Mouse (Mus musculus): ENCODE results near the gene Rab3c. TPM values are rescaled to one million over a fixed set of nuclear protein-coding genes. Genes with fewer than 3 reads are reported as not detected.

The Rab3c gene
- polyA plus RNA-seq, 1 experiment from 2014 or later: 215 TPM

DNA sequence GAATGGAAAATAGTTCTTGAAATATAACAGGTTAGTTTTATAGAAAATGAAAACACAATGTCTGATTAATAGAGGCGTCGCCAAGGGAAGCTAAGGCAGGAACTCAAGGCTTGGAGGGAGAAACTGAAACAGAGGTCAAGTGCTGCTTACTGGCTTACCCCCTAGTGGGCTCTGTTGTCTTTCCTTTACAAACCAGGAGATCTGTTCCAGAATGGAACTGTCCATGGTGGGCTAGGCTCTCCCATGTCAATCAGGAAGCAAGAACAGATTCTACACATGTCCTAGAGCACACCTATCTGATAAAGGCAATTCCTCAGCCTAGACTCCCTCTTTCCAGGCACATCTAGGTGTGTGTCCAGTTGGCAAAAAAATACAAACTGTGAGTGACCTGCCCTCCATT lies 32.3 kb downstream of the Rab3c start:
- Histone ChIP-seq H3K9ac (replicated peaks) (no peak overlapping the region), H3K4me1 (no peaks in the 10 kb centered on the region), H3K27ac (replicated peaks) (no peak overlapping the region), H3K27me3 (replicated peaks) (no peaks in the 10 kb centered on the region), H3K9me3 (replicated peaks) (no peaks in the 10 kb centered on the region), H3K36me3 (0 out of 2 replicates have a peak, but pooled peaks cover 4% of the 10 kb centered on the region), H3K4me3 (replicated peaks) (no peak overlapping the region), H3K4me2 (no peak overlapping the region)
- WGBS: 71% methylated on average over 2 of the region's 2 CpGs
- ATAC-seq (ENCODE audit: low FRiP score): no peak

DNA sequence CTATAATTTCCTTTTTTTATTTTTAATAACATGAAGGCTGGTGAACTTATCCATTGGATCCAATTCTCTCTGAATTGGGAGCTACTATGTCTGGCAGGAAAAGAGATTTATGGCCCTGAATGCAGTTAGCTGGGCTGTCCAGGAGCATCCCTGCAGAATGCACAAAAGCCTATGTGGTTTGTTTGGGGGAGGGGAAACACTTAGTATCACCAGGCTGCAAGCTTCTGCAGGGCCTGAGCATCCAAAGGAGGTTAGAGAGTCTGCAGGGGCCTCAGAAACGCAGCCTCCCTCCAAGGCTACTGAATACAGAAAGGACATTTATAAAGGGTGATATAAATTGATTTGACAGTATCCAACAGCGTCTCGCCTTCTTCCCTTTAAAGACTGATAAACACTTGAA lies 41.8 kb downstream of the Rab3c start:
- Histone ChIP-seq H3K4me2 (no peak overlapping the region), H3K27me3 (replicated peaks) (no peaks in the 10 kb centered on the region), H3K4me1 (peaks cover 28% of the 10 kb centered on the region), H3K27ac (replicated peaks) (peak overlapping the region; percentile 58), H3K9ac (replicated peaks) (no peak overlapping the region), H3K4me3 (replicated peaks) (no peak overlapping the region), H3K9me3 (replicated peaks) (no peaks in the 10 kb centered on the region), H3K36me3 (0 out of 2 replicates have a peak, but pooled peaks cover 4% of the 10 kb centered on the region)
- peak; percentile 69; the same call in 1 of the 2 replicates for ATAC-seq (ENCODE audit: low FRiP score)
- 16% methylated on average over 3 of the region's 3 CpGs for WGBS

GRCm38 (mm10) chr13:110237209-110237935 lies 43.4 kb downstream of the Rab3c start:
- 16% methylated on average over 10 of the region's 10 CpGs for WGBS
- no peak overlapping the region for H3K9ac ChIP-seq (replicated peaks)
- H3K4me3 ChIP-seq (replicated peaks): no peak overlapping the region
- peak overlapping the region; percentile 58 for H3K27ac ChIP-seq (replicated peaks)
- ATAC-seq (ENCODE audit: low FRiP score): peak; percentile 50
- no peaks in the 10 kb centered on the region for H3K9me3 ChIP-seq (replicated peaks)
- peaks cover 28% of the 10 kb centered on the region for H3K4me1 ChIP-seq
- H3K4me2 ChIP-seq: peak overlapping the region; percentile 17
- 0 out of 2 replicates have a peak, but pooled peaks cover 4% of the 10 kb centered on the region for H3K36me3 ChIP-seq
- H3K27me3 ChIP-seq (replicated peaks): no peaks in the 10 kb centered on the region

DNA sequence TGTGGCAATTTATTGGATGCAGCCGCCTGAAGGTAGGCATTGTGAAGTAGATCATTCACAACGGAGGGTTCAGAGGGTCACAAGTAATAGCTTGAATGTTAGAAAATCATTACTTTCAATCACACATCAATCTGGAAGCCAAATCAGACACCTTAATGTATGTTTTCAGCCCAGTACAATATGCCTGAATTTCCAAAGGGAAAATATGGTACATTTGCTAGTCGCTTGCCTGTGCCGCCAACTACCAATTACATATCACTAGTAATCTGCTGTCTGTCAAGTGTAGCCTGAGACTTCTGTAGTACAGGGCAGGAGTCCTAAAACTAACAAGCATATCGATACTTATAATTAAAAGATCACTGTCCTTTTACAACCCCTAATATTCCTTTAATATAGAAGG lies 47.4 kb downstream of the Rab3c start:
- Histone ChIP-seq H3K27ac (replicated peaks) (no peak overlapping the region), H3K4me2 (no peak overlapping the region), H3K4me3 (replicated peaks) (no peak overlapping the region), H3K9me3 (replicated peaks) (no peaks in the 10 kb centered on the region), H3K9ac (replicated peaks) (no peak overlapping the region), H3K36me3 (0 out of 2 replicates have a peak, but pooled peaks cover 4% of the 10 kb centered on the region), H3K4me1 (peaks cover 24% of the 10 kb centered on the region), H3K27me3 (replicated peaks) (no peaks in the 10 kb centered on the region)
- WGBS: 51% methylated on average over 5 of the region's 5 CpGs
- no peak for ATAC-seq (ENCODE audit: low FRiP score)

GRCm38 (mm10) chr13:110231086-110231688 lies 49.6 kb downstream of the Rab3c start:
- peak overlapping the region; percentile 43 for H3K27ac ChIP-seq (replicated peaks)
- no peak overlapping the region for H3K4me2 ChIP-seq
- H3K9ac ChIP-seq (replicated peaks): no peak overlapping the region
- no peak for ATAC-seq (ENCODE audit: low FRiP score)
- H3K9me3 ChIP-seq (replicated peaks): no peaks in the 10 kb centered on the region
- H3K4me1 ChIP-seq: peaks cover 9% of the 10 kb centered on the region
- H3K27me3 ChIP-seq (replicated peaks): no peaks in the 10 kb centered on the region
- no peak overlapping the region for H3K4me3 ChIP-seq (replicated peaks)
- WGBS: 38% methylated on average over 5 of the region's 5 CpGs
- H3K36me3 ChIP-seq: 0 out of 2 replicates have a peak, but pooled peaks cover 4% of the 10 kb centered on the region

- Histone ChIP-seq H3K27me3 (replicated peaks) (no peaks in the 10 kb centered on the region), H3K36me3 (0 out of 2 replicates have a peak, but pooled peaks cover 4% of the 10 kb centered on the region), H3K4me2 (no peak overlapping the region), H3K4me1 (peaks cover 16% of the 10 kb centered on the region), H3K9ac (replicated peaks) (no peak overlapping the region), H3K4me3 (replicated peaks) (no peak overlapping the region), H3K27ac (replicated peaks) (no peak overlapping the region), H3K9me3 (replicated peaks) (no peaks in the 10 kb centered on the region)
- ATAC-seq (ENCODE audit: low FRiP score): no peak
- WGBS: 90% methylated on average over 4 of the region's 4 CpGs
These were observed 50.8 kb downstream of the Rab3c start for GRCm38 (mm10) chr13:110230046-110230445.

DNA sequence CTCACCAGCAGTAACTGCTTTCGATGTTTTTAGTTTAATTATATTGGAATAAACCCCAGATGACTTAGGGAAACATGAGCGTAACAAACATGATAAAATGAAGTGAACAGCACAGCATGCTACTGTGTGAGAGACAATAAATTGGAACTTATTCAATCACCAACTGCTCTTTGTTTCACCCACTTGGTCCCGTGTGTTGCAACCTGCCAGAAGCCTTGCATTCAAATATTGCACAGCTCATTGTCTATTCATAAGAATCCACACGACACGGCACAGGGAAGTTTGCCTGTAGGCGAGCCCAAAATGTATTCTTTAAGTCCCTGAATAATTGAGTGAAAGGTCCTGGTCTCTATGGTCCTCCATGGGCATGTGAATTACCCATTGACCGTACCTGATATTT lies 61.6 kb downstream of the Rab3c start:
- Histone ChIP-seq H3K9me3 (replicated peaks) (no peaks in the 10 kb centered on the region), H3K4me3 (replicated peaks) (no peak overlapping the region), H3K4me1 (peaks cover 8% of the 10 kb centered on the region; the same call in 1 of the 2 replicates), H3K9ac (replicated peaks) (no peak overlapping the region), H3K36me3 (no peaks in the 10 kb centered on the region), H3K4me2 (no peak overlapping the region), H3K27me3 (replicated peaks) (no peaks in the 10 kb centered on the region), H3K27ac (replicated peaks) (peak overlapping the region; percentile 54; the same call in 1 of the 2 replicates)
- 37% methylated on average over 7 of the region's 7 CpGs for WGBS
- ATAC-seq (ENCODE audit: low FRiP score): peak; percentile 47; the same call in 1 of the 2 replicates

DNA sequence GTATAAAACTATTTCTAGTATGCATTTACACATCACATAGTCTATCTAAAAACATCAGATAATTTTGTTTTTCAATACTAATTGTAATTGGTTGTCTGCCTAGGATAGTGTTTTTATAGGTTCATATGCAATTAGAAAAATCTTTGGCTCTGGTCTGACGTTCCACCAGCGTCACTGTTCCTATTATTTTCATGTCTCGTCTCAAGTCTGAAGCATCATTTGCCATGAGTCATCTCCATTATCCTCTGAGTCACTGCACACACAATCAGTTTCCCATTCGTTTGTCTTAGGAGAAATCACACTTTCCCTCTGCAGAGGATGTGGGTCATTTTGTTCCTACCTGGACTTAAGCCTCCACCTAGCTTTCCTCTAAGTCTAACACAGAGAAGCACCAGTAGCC lies 62.3 kb downstream of the Rab3c start:
- Histone ChIP-seq H3K4me3 (replicated peaks) (no peak overlapping the region), H3K4me2 (no peak overlapping the region), H3K27me3 (replicated peaks) (no peaks in the 10 kb centered on the region), H3K9me3 (replicated peaks) (no peaks in the 10 kb centered on the region), H3K9ac (replicated peaks) (no peak overlapping the region), H3K27ac (replicated peaks) (peak overlapping the region; percentile 51; the same call in 1 of the 2 replicates), H3K4me1 (peaks cover 8% of the 10 kb centered on the region; the same call in 1 of the 2 replicates), H3K36me3 (no peaks in the 10 kb centered on the region)
- WGBS: 51% methylated on average over 4 of the region's 4 CpGs
- ATAC-seq (ENCODE audit: low FRiP score): no peak

DNA sequence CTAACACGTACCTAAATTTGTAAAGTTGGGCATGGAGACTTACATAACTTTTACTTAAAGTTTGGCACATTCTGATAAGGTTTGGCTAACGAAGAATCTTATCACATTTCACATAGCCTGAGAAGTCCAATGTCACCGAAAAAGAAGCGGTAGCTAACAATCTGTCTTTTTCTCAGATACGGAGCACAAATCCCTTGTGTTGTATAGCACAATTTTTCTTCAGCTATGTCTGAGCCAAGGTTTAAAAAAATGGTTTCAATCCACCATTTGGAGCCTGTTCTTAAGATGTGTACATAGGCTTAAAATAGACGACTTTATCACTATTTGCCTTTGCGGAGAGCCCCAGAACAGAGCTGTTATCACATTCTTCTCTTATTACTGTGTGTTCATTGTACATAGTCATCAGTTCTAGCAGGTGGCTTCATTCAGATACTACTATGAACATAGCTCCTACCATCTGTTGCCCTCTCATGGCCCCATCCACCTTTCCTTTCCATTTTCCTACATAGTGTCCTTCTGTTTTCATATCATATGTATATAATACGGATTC lies 69.2 kb downstream of the Rab3c start:
- H3K4me2 ChIP-seq: no peak overlapping the region
- no peaks in the 10 kb centered on the region for H3K9me3 ChIP-seq (replicated peaks)
- no peak overlapping the region for H3K4me3 ChIP-seq (replicated peaks)
- H3K36me3 ChIP-seq: no peaks in the 10 kb centered on the region
- no peaks in the 10 kb centered on the region; the same call in 1 of the 2 replicates for H3K4me1 ChIP-seq
- no peaks in the 10 kb centered on the region for H3K27me3 ChIP-seq (replicated peaks)
- no peak overlapping the region for H3K9ac ChIP-seq (replicated peaks)
- WGBS: 87% methylated on average over 8 of the region's 8 CpGs
- no peak overlapping the region for H3K27ac ChIP-seq (replicated peaks)
- ATAC-seq (ENCODE audit: low FRiP score): no peak

DNA sequence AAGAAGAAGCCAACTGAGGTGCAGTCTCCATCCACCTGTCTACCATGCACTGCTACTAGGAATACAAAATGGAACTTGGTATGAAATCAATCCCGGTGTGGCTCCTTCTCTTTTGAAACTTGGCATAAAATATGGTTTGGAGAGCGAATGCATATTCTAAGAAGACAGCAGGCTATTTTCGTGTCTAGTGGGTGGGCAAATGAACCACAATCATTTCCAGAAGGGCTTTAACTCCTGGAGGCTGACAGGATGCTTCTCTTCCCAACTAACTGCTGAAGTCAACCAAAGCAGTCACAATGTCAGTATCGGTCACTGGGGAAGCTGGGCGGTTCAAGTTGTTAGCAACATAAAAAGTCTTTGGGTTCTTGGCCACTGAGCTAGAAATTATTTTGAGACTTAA lies 81.9 kb downstream of the Rab3c start:
- no peak overlapping the region for H3K4me3 ChIP-seq (replicated peaks)
- no peak overlapping the region for H3K4me2 ChIP-seq
- WGBS: 84% methylated on average over 5 of the region's 5 CpGs
- no peak overlapping the region for H3K27ac ChIP-seq (replicated peaks)
- ATAC-seq (ENCODE audit: low FRiP score): no peak
- no peak overlapping the region for H3K9ac ChIP-seq (replicated peaks)
- no peaks in the 10 kb centered on the region for H3K9me3 ChIP-seq (replicated peaks)
- H3K4me1 ChIP-seq: no peaks in the 10 kb centered on the region
- no peaks in the 10 kb centered on the region for H3K36me3 ChIP-seq
- H3K27me3 ChIP-seq (replicated peaks): no peaks in the 10 kb centered on the region

GRCm38 (mm10) chr13:110190039-110190438 lies 90.8 kb downstream of the Rab3c start:
- H3K4me1 ChIP-seq: 0 out of 2 replicates have a peak, but pooled peaks cover 7% of the 10 kb centered on the region
- H3K4me3 ChIP-seq (replicated peaks): no peak overlapping the region
- H3K9me3 ChIP-seq (replicated peaks): no peaks in the 10 kb centered on the region
- H3K27ac ChIP-seq (replicated peaks): no peak overlapping the region
- WGBS: 51% methylated on average over 1 of the region's 1 CpGs
- no peaks in the 10 kb centered on the region for H3K36me3 ChIP-seq
- ATAC-seq (ENCODE audit: low FRiP score): no peak
- no peak overlapping the region for H3K4me2 ChIP-seq
- H3K27me3 ChIP-seq (replicated peaks): no peaks in the 10 kb centered on the region
- no peak overlapping the region for H3K9ac ChIP-seq (replicated peaks)

Measured in neural tube, embryonic 15.5 days (tissue).